Mouse (Mus musculus) thymus, adult 2 months (tissue): ENCODE measurements around the gene Atoh8. TPM values are rescaled to one million over a fixed set of nuclear protein-coding genes. Genes with fewer than 3 reads are reported as not detected.

Source experiments
- DNase-seq: peaks from one replicate; pipeline ENCODE4 v3.0.0; 2021
- H3K27ac ChIP-seq: fragments of 200-500 bp; 2 replicates; pipeline ENCODE4 v1.5.1; 2012; ENCODE audit warnings: low read length, control low read depth; ENCODE audit not compliant: control insufficient read depth, insufficient read depth
- H3K27me3 ChIP-seq: fragments of 200-500 bp; 2 replicates; pipeline ENCODE4 v1.6.1; 2012; ENCODE audit warnings: mild to moderate bottlenecking, low read length, moderate library complexity, mixed read lengths; ENCODE audit not compliant: control insufficient read depth, insufficient read depth
- H3K36me3 ChIP-seq: fragments of 200-500 bp; 2 replicates; pipeline ENCODE4 v1.6.1; 2012; ENCODE audit warnings: mild to moderate bottlenecking, low read length, moderate library complexity; ENCODE audit not compliant: control insufficient read depth, insufficient read depth
- H3K4me1 ChIP-seq: fragments of 200-500 bp; replicated peaks from 2 replicates; pipeline ENCODE4 v1.6.1; 2012; ENCODE audit warnings: low read length; ENCODE audit not compliant: control insufficient read depth, insufficient read depth
- H3K4me3 ChIP-seq: fragments of 200-500 bp; 2 replicates; pipeline ENCODE4 v1.5.1; 2012; ENCODE audit warnings: mild to moderate bottlenecking, low read length, control low read depth, moderate library complexity; ENCODE audit not compliant: control insufficient read depth, insufficient read depth
- CTCF ChIP-seq: fragments of 200-500 bp; IDR thresholded peaks from 2 replicates; pipeline ENCODE4 v1.5.1; 2012; ENCODE audit warnings: mild to moderate bottlenecking, control low read depth, low read length, moderate library complexity, borderline replicate concordance; ENCODE audit not compliant: control insufficient read depth, poor library complexity, insufficient read depth; ENCODE audit errors: extremely low read depth
- POLR2A ChIP-seq: fragments of 200-500 bp; IDR thresholded peaks from 2 replicates; pipeline ENCODE4 v1.6.1; 2012; ENCODE audit warnings: mild to moderate bottlenecking, low read length, control low read depth, moderate library complexity; ENCODE audit not compliant: control insufficient read depth, poor library complexity, insufficient read depth; ENCODE audit errors: extremely low read depth
- WGBS: fragments of 180-500 bp; shearing (Covaris S2); methylation state at CpG from one replicate; pipeline ENCODE4 v1.1.7; 2018; 5-methylcytosine and 5-hydroxymethylcytosine counted together
- polyA plus RNA-seq: library from polyadenylated mRNA; depleted of rRNA; stranded (reverse); fragments of >200 nt; gene quantifications from 2 replicates; pipeline ENCODE4 v1.2.3, GENCODE M21; 2012

Atoh8 gene
- polyA plus RNA-seq, 1 experiment: 3.8 TPM

DNA sequence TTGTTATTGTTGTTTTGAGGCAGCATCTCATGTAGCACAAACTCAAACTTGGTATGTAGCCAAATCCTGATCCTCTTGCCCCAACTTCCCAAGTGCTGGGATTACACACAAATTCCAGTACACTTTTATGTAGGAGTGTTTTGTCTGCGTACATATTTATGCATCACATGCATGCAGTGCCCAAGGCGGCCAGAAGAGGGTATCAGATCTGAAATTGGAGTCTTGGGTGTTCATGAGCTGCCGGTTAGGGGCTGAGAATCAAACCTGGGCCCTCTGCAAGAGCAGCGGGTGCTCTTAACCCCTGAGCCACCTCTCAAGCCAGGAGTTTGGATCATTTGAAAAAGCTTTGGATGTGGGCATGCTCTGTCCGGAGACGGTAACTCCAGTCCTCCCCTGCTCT lies 40.8 kb upstream of the Atoh8 start:
- DNase-seq: no peak
- H3K27ac ChIP-seq: no peak overlapping the region
- H3K4me3 ChIP-seq: no peak overlapping the region
- TF ChIP-seq CTCF (no peak), POLR2A (no peak)
- 97% methylated on average over 6 of the region's 6 CpGs for WGBS
- H3K27me3 ChIP-seq: no peaks in the 10 kb centered on the region
- H3K4me1 ChIP-seq: no peaks in the 10 kb centered on the region
- no peaks in the 10 kb centered on the region for H3K36me3 ChIP-seq

DNA sequence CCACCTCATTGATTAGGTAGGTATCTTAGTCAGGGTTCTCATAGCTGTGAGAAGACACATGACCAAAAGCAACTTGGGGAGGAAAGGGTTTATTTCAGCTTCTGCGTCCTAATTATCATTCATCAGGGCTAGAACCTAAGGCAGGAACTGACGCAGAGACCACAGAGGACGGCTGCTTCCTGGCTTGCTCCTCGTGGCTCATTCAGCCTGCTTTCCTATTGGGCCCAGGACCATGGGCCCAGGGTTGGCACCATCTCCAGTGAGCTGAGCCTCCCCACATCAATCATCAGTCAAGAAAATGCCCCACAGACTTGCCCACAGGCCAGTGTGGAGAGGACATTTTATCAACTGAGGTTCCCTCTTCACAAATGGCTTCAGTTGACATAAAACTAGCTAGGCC lies 40.1 kb upstream of the Atoh8 start:
- no peak for TF ChIP-seq POLR2A
- TF ChIP-seq CTCF: no peak
- H3K27me3 ChIP-seq: no peaks in the 10 kb centered on the region
- H3K36me3 ChIP-seq: no peaks in the 10 kb centered on the region
- no peak overlapping the region for H3K4me3 ChIP-seq
- no peak for DNase-seq
- WGBS: 25% methylated on average over 4 of the region's 4 CpGs
- no peaks in the 10 kb centered on the region for H3K4me1 ChIP-seq
- H3K27ac ChIP-seq: no peak overlapping the region

DNA sequence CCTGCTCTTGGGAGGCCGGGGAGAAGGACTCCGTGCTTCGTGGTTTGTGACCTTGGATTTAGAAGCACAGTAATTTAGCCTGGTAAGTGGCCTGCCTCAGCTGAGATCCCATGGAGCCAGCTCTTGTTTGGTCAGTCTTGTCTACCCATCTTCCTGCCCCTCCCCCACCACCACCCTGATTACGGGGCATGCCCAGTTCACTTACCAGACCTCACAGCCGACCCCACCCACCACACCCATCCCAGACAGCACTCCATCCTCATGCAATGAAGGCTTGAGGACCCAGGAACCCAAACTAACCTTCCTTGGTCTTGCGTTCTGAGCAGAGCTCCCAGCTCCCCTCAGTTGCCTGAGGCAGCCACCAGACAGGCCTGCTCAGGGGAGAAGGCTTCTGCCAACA lies 37.8 kb upstream of the Atoh8 start:
- H3K4me1 ChIP-seq: no peaks in the 10 kb centered on the region
- DNase-seq: no peak
- H3K4me3 ChIP-seq: no peak overlapping the region
- no peaks in the 10 kb centered on the region for H3K36me3 ChIP-seq
- no peak overlapping the region for H3K27ac ChIP-seq
- TF ChIP-seq CTCF (no peak), POLR2A (no peak)
- no peaks in the 10 kb centered on the region for H3K27me3 ChIP-seq
- 91% methylated on average over 6 of the region's 6 CpGs for WGBS

DNA sequence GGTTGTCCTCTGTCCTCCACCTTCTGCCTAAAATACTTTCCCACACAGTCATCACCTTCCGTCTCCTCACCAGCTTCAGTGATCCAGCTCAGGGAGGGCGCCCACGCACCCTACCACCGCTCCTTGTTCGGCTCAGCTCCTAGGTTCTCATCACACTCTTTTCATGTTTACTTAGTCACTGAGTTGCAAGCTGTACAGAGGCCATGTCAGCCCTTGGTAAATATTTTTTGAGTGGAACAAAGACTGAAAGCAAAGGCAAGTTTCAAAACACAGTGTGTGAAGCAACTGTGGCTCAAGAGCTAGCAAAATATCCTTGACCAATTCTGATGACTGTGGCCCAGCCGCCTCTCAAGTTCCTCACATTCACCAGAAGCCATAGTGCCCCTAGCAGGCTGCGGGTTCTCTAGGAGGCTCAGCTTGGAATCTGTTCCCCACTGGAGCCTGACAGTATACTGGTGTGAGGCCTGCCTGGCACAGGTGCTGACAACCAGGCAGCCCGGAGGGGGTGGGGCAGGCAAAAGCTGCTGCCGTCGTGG lies 36.9 kb upstream of the Atoh8 start:
- WGBS: 80% methylated on average over 10 of the region's 10 CpGs
- Histone ChIP-seq H3K4me1 (no peaks in the 10 kb centered on the region), H3K36me3 (no peaks in the 10 kb centered on the region), H3K27me3 (no peaks in the 10 kb centered on the region; the same call in 1 of the 2 replicates), H3K4me3 (no peak overlapping the region), H3K27ac (no peak overlapping the region)
- DNase-seq: no peak
- TF ChIP-seq CTCF (no peak), POLR2A (no peak)

DNA sequence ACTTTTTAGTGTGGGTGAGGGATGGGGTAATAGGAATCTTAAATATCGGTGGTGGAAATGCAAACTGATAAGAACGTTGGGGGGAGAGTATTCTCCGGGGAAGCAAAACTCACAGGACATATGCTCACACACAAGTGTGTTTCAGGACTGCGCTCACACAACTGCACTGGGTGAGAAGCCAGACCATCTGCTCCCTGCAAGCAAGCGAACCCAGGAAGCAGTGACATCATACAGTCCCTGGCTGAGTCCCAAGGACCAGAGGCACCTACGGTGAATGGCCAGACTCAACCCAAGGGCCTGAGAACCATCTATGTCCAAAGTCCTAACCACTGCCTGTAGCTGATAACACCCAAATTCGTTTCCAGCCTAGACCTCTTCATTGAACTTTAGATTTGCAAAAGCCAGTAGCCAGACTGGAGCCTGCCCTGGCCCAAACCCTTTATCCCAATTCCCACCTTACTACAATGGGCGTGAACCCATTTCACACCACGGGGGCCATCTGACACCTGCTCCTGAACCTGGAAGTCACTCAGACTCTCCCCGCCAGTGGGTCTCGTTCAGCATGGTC lies 35.7 kb upstream of the Atoh8 start:
- WGBS: 80% methylated on average over 11 of the region's 11 CpGs
- no peaks in the 10 kb centered on the region; the same call in 1 of the 2 replicates for H3K27me3 ChIP-seq
- TF ChIP-seq POLR2A (no peak), CTCF (no peak)
- no peaks in the 10 kb centered on the region for H3K4me1 ChIP-seq
- H3K27ac ChIP-seq: no peak overlapping the region
- no peaks in the 10 kb centered on the region for H3K36me3 ChIP-seq
- no peak overlapping the region for H3K4me3 ChIP-seq
- no peak for DNase-seq

DNA sequence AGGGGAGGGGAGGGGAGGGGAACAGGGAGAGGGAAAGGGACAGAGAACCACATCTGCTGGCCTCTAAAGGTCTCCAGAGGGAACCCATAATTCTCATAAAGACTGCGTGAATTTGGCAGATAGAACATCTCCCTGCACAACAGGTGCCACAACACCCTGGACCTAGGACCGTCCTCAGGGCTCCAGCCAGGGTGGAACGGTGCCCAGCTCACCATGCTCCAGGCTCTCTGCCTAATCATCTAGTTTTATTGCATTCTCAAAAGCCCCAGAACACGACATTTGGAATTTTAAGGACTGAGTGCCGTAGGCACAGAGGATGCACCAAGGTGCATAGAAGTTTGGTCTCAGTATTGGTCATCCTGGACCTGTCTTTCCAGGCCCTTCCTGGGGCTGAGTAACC lies 34.9 kb upstream of the Atoh8 start:
- WGBS: 93% methylated on average over 5 of the region's 5 CpGs
- TF ChIP-seq CTCF: no peak
- Histone ChIP-seq H3K4me1 (no peaks in the 10 kb centered on the region), H3K4me3 (no peak overlapping the region), H3K27me3 (no peaks in the 10 kb centered on the region; the same call in 1 of the 2 replicates), H3K27ac (no peak overlapping the region), H3K36me3 (no peaks in the 10 kb centered on the region)
- no peak for DNase-seq

DNA sequence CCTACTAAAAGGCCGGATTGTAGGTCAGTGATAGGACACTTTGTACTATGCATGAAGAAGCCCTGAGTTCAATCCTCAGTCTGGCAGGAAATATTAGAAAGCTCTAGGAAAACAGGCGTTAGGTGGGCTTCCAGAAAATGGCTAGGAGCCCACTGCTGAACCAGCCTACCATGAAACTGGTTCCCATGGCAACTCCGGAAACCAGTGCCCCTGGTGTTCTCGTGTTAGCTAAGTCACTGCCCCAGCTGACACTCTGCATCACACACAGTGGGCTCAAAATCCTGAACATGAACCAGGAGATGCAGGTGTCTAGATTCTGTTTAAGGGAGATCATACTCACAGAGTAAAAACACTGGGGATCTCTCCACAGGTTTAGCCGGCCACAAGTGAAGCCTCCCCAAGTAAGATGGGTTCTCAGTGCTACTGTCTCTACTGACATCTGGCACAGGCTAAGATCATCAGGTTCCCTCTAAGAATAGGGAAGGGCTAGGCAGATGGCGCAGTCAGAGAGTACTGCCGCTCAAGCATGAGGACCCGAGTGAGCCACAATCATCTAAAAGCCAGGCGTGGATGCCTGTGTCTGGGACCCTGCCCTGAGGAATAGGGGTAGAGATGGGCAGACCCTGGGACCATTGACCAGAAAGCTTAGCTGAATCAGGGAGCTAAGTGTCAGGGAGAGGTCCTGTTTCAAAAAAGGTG lies 32.9 kb upstream of the Atoh8 start:
- H3K27ac ChIP-seq: no peak overlapping the region
- no peak overlapping the region for H3K4me3 ChIP-seq
- no peaks in the 10 kb centered on the region; the same call in 1 of the 2 replicates for H3K27me3 ChIP-seq
- 46% methylated on average over 9 of the region's 9 CpGs for WGBS
- DNase-seq: no peak
- H3K4me1 ChIP-seq: no peaks in the 10 kb centered on the region
- TF ChIP-seq CTCF (no peak), POLR2A (no peak)
- no peaks in the 10 kb centered on the region for H3K36me3 ChIP-seq
